Mouse (Mus musculus): Measurements from ENCODE around the gene Nol8. TPM values are rescaled to one million over a fixed set of nuclear protein-coding genes. Genes with fewer than 3 reads are reported as not detected.

The Nol8 gene
- polyA plus RNA-seq, 1 experiment from 2014 or later: 16.3 TPM

GRCm38 (mm10) chr13:49706032-49706690 lies 53.3 kb downstream of the Nol8 start:
- Histone ChIP-seq H3K36me3 (peaks cover 96% of the 10 kb centered on the region), H3K9ac (no peak overlapping the region), H3K4me1 (no peaks in the 10 kb centered on the region), H3K27ac (no peak overlapping the region), H3K4me3 (replicated peaks) (no peak overlapping the region), H3K27me3 (no peaks in the 10 kb centered on the region), H3K9me3 (replicated peaks) (no peaks in the 10 kb centered on the region), H3K4me2 (no peak overlapping the region)
- ATAC-seq (replicated peaks; ENCODE audit: low FRiP score): no peak
- 94% methylated on average over 3 of the region's 3 CpGs for WGBS

- Histone ChIP-seq H3K36me3 (peaks cover 96% of the 10 kb centered on the region), H3K9ac (no peak overlapping the region), H3K9me3 (replicated peaks) (no peaks in the 10 kb centered on the region), H3K4me2 (no peak overlapping the region), H3K4me1 (no peaks in the 10 kb centered on the region), H3K27me3 (no peaks in the 10 kb centered on the region), H3K4me3 (replicated peaks) (no peak overlapping the region), H3K27ac (no peak overlapping the region)
- ATAC-seq (replicated peaks; ENCODE audit: low FRiP score): no peak
- WGBS: 91% methylated on average over 8 of the region's 8 CpGs
Measured at GRCm38 (mm10) chr13:49708311-49708710, 55.4 kb downstream of the Nol8 start.

- Histone ChIP-seq H3K4me1 (no peaks in the 10 kb centered on the region), H3K27ac (no peak overlapping the region), H3K36me3 (peaks cover 95% of the 10 kb centered on the region), H3K9me3 (replicated peaks) (no peaks in the 10 kb centered on the region), H3K4me3 (replicated peaks) (no peak overlapping the region), H3K4me2 (no peak overlapping the region), H3K9ac (no peak overlapping the region), H3K27me3 (no peaks in the 10 kb centered on the region)
- ATAC-seq (replicated peaks; ENCODE audit: low FRiP score): no peak
- 90% methylated on average over 12 of the region's 12 CpGs for whole genome bisulfite sequencing
Measured at GRCm38 (mm10) chr13:49712047-49712721, 59.3 kb downstream of the Nol8 start.

GRCm38 (mm10) chr13:49719310-49719709 lies 66.4 kb downstream of the Nol8 start:
- H3K27ac ChIP-seq: no peak overlapping the region
- 92% methylated on average over 3 of the region's 3 CpGs for WGBS
- no peaks in the 10 kb centered on the region for H3K27me3 ChIP-seq

More at GRCm38 (mm10) chr13:49719310-49719709, 66.4 kb downstream of the Nol8 start:
- ATAC-seq (replicated peaks; ENCODE audit: low FRiP score): no peak
- Histone ChIP-seq H3K9ac (no peak overlapping the region), H3K4me3 (replicated peaks) (no peak overlapping the region), H3K9me3 (replicated peaks) (no peaks in the 10 kb centered on the region), H3K4me1 (no peaks in the 10 kb centered on the region), H3K4me2 (no peak overlapping the region), H3K36me3 (peaks cover 100% of the 10 kb centered on the region)

Other genes starting within 250 kb of the Nol8 start
- gene Ippk, start 231.8 kb upstream of the Nol8 start, polyA plus RNA-seq (2015; fragmentation: Nextera tagmentation; extraction: Ambion mirVana): 16.5 and 17.9 TPM in 2 replicates
- gene Tes3-ps, start 159.8 kb upstream of the Nol8 start, polyA plus RNA-seq (2015; fragmentation: Nextera tagmentation; extraction: Ambion mirVana): 0.84 and 0.92 TPM in 2 replicates
- gene Ecm2, start 148.3 kb upstream of the Nol8 start, polyA plus RNA-seq (2015; fragmentation: Nextera tagmentation; extraction: Ambion mirVana): 0.93 and 1.0 TPM in 2 replicates
- gene Aspn, start 108.6 kb upstream of the Nol8 start, polyA plus RNA-seq (2015; fragmentation: Nextera tagmentation; extraction: Ambion mirVana): 18.3 and 23.7 TPM in 2 replicates
- gene Omd, start 70.6 kb upstream of the Nol8 start, polyA plus RNA-seq (2015; fragmentation: Nextera tagmentation; extraction: Ambion mirVana): 1.8 and 5.6 TPM in 2 replicates
- 54.4 and 58.9 TPM in 2 replicates for gene Ogn, start 45.0 kb upstream of the Nol8 start, polyA plus RNA-seq (2015; fragmentation: Nextera tagmentation; extraction: Ambion mirVana)
- 28.0 and 30.0 TPM in 2 replicates for gene Cenpp, start 293 bp upstream of the Nol8 start, polyA plus RNA-seq (2015; fragmentation: Nextera tagmentation; extraction: Ambion mirVana)
- gene Iars, start 29.0 kb downstream of the Nol8 start, polyA plus RNA-seq (2015; fragmentation: Nextera tagmentation; extraction: Ambion mirVana): 83.0 and 83.7 TPM in 2 replicates
- not detected in 2 replicates for gene Gm30302, start 145.9 kb downstream of the Nol8 start, polyA plus RNA-seq (2015; fragmentation: Nextera tagmentation; extraction: Ambion mirVana)